Mouse (Mus musculus): ENCODE results near the gene Ptpn1. TPM values are rescaled to one million over a fixed set of nuclear protein-coding genes. Genes with fewer than 3 reads are reported as not detected.

The Ptpn1 gene
- total RNA-seq, 2 experiments from 2014 or later = 12.5 to 14.9 TPM

DNA sequence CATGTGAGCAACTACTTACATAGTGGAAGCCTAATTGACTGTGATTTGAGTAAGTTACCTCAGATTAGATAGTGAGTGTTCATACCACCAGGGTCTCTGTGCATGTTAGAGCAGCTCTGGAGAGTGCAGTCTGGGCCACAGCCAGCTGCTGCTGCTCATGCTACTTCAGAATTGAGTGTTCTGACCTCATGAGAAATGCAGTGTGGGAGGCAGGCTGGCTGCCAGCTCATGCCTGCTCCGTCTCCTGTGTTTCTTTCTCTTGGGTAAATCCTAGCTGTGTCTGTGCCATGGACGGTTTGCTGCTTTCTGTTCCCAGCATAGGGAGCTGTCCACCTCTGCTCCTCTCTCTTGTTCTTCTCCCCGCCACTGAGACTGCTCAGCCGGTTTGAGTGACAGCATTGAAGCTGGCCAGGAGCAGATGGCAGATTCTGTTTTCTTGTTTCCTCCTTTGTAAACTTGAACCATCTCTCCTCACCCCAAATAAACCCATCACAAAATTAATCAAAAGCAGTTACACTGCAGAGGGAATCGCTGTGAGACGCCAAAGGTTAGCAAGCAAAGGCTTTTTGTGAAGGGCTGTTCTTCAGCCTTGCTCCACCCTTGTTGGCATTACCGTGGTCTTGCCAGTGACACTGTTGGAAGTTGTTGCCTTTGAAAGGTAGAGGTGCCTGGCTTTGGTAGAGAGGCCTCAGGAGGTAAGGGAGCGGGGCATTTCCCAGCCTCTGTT lies 10.5 kb downstream of the Ptpn1 start:
- intact Hi-C loops (cut with DNase I) = no loop called here
- DNase-seq = peak; percentile 44 to 53

DNA sequence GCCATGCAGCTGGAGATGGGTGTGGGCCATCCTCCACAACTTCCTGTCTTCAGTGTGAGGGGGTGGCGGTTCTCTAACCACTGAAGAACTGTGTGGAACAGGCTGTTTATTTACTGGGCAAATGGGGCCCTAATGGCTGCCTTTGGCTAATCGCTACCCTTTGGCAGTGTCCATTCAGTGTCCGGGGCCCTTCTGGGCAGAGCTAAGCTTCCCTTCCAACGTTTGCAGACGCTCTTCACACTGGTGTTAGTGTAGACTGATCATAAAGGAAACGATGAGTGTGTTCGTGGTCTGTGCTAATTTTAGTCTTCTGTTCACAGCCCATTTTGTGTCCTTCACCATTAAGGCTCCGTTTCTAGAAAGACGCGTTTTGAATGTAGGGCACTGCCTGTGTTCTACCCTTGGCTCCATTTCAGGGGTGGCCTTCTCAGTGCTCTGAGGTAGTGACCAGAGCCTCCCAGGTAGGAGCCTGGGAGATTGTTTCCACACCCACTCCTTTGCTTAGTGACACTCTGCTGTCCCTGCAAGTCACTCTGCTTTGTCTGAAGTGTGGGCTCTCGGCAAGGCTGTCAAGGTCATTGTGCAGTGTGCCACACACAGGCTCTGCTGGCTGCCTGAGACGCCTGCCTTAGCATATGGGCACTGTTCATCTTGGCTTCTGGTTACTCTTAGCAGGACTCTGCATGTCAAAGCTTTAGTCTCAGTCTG lies 11.2 kb downstream of the Ptpn1 start:
- DNase-seq = peak in 1 of 2 experiments; percentile 24
- intact Hi-C loops (cut with DNase I) = no loop called here

DNA sequence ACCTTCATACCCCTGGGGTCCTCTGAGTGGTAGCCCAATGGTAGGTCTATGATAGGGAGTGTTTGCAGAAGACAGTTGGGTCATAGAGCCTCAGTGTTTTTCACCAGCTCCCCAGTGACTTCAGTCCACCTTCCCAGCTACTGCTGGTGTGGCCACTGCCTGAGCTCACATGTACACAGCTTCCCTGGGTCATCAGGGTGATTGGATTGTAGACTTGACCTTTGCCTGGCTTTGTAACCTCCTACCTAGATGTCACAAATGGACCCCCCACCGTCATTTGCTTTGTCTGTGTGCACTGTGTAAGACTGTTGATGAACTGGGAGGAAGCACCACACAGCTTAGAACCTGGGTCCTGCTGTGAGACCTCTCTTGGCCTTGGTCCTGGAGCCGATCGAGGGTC lies 12.3 kb downstream of the Ptpn1 start:
- intact Hi-C loops (cut with DNase I) = no loop called here
- DNase-seq = no peak

DNA sequence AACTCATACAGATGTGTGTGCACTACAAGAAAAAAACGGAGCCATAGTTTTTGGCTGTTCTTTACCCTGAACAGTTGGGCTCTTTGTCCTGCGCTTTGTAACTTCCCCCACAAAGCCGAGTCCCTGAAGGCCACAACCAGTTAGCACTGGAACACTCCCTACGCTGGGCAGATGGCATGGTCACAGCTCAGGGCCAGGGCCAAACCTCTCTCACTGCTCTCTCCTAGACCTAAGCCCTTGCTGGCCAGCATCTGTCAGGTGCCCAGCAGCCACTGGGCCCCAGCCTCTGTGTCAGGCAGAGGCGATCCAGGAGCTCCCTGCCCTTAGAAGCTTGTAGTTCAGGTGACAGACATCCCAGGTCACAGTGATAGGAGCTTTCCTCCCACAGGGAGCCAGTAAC lies 13.6 kb downstream of the Ptpn1 start:
- no peak for DNase-seq

DNA sequence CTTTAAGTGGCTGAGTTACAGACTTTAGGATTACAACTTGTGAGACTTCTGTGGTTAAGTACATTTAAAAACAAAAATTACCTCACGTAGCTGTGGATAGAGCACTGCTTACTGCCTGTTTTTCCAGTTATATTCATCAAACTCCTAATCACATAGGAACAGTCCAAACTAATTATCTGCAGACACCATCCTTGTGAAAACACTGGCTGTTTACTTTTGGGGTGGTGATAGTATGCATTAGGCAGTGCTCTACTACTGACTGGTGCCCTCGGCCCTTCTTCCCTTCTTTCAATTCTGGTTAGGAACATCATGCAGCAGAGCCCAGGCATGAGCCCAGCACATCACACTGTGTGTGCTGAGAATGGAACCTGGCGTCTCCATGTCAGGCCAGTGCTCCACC lies 15.4 kb downstream of the Ptpn1 start:
- intact Hi-C loops (cut with DNase I) = no loop called here

More for the DNA sequence above, 13.6 kb downstream of the Ptpn1 start:
- intact Hi-C loops (cut with DNase I) = no loop called here

DNA sequence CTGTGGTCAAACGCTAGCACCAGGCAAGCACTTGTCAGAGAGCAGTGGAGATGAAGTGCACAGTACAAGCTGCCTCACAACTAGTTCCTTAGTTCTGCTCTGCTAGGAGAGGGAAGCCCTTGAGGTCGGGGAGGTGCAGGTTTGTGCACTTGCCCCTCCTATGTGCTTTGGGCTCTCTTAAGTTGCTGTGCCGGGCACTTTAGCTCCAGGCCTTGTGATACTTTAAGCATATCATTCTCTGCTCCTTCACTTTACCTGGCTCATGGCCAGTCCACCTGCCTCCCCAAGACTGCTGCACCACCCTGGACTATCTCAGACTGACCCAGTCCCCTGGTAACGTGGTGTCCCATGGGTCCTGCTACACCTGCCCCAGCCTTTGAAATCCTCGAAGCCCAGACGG lies 16.2 kb downstream of the Ptpn1 start:
- DNase-seq = no peak
- intact Hi-C loops (cut with DNase I) = no loop called here

More for the DNA sequence above, 15.4 kb downstream of the Ptpn1 start:
- no peak for DNase-seq

DNA sequence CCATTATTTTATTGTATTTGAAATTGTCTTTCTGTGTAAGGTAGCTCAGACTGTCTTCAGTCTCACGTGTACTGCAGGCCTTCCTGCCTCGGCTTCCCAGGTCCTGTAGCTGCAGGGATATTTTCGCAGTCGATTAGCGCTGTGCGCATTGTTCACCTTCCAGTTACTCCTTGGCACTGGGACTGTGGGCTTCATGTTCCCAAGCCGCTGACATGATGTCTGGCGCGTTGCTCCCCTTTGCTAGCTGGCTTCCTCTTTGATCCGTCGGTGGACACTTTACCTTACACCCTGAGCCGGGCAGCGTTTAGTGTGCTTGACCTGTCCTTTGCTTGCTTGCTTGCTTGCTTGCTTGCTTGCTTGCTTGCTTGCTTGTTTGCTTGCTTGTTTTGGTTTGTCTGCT lies 16.7 kb downstream of the Ptpn1 start:
- intact Hi-C loops (cut with DNase I) = no loop called here
- DNase-seq = no peak

DNA sequence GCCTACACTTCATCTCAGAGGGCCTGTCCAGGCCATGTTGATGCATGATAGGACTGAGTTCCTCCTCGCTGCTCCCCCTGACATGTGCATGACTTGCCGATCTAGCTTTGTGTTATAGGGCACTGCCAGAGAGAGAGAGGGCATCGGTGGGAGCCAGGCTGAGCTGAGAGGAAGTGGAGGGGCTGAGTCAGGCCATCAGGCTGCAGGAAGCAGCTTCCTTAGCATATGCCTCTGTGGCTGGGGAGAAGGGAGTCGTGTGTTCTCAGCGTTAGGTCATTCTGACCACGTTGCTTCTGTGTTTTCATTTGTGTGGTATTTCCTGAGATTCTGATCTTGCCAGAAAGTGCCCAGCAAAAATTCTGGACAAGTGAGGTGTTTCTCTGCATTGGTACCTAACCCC lies 17.4 kb downstream of the Ptpn1 start:
- DNase-seq = no peak
- intact Hi-C loops (cut with DNase I) = no loop called here

DNA sequence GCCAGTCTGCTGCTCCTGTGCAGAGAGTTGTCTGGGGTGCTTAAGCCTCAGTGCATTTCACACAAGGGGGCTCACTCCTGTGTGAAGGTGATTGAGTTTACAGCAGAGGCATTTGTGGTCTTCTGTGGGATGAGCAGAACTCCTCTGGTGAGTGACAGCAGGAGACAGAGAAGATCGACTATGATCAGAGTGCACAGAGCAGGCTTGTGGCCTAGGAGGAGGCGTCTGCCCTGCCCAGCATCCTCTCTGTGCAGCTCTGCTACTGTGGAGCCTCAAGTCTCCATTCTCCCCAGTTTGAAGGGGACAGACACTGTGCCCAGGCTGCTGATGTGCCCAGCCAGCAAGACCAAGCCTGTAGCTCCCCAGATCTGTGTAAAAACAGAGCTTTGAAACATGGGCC lies 18.0 kb downstream of the Ptpn1 start:
- DNase-seq = no peak
- intact Hi-C loops (cut with DNase I) = no loop called here

DNA sequence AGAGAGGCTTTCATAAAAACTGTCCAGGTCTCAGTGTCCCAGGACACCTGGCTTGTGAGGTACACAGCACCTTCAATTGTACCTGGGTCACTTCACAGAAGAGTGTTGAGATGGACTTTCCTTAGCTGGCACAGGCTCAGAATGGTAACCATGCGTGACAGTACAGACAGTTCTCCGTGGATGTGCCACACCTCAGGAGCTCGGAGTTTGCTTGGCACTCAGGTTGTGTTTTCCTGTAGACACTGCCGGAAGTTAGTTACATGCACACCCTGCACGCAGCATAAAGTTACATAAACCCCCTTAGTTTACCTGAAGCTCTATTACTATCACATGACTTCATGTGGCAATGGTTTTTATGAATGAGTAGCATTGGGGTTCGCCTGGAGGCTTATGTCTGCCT lies 18.8 kb downstream of the Ptpn1 start:
- intact Hi-C loops (cut with DNase I) = no loop called here

DNA sequence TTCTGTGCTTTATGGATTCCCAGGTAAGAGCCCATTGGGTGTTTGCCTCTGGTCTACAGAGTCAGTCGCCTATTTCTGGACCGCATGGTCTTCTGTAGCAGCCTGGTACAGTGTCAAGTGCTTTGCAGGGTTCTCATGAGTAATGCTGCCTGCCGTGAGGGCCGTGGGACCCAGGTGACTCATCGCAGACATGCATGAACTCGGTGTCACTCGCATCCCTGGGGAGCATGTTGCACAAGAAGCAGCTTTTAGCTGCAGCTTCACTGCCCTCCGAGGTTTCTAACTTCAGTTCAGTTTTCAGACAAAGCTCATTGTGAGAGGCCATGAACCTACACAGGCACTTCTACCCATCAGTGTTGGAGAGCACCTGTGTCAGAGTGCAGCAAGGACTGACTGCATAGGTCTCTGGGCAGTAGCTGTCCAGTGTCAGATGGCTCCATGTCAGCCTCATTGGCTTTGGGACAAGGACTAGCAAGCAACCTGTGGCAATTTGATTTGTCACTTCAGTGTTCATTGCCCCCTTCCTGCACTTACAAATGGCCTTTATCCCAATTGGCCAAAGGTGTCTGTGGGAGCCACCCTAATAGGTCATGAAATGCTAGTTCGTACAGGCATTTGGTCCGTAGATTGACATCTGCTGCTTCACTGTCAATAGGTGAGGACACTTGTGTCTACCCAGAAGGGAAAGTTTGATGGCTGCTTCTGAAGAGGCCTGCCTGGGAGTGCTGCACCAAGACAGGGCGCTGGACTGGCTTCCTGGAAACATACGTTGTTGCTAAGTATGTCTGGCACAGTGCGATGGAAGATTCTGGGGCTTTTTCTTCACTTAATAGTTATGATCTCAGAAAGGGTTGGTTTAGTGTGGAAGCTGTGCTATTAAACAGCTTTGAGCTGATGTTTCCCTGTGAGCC lies 19.7 kb downstream of the Ptpn1 start:
- intact Hi-C loops (cut with DNase I) = no loop called here
- DNase-seq = no peak

More for the DNA sequence above, 18.8 kb downstream of the Ptpn1 start:
- DNase-seq = no peak

DNA sequence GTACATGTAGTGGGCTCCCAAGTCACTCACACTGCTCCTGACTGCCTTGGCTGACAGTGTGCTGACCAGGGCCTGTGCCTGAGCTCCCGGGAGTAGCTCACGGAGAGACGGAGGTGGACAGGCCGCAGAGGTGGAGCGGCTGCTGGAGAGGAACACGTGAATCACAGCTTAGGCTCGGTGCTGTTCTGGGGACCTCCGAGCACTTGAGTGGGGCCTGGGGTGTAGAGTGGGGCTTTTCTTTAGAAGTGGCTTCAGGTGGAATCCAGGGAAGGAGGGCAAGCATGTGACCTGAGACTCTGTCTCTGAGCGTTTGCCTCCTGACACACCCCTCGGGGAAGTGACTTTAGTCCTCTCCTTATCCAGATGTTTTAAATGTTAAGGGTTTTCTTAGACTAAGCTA lies 22.0 kb downstream of the Ptpn1 start:
- DNase-seq = no peak
- intact Hi-C loops (cut with DNase I) = no loop called here

DNA sequence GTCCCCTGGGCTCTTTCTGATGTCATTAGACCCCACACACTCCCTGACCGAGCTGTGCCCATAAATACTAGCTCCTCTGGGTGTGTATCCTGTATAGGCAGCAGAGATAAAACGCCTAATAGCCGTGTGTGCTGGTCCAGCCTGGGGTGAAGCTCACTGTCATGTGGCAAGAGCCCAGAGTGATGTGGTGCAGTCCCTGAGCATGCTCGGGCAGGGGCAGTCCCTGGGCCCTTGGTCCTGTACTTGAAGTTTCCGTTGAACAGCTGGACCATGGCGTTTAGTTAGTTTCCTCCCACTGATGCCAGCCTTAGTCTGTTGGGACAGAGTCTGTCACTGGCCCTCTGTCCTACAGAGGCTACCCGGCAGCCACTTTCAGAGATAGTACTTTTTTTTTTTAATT lies 23.1 kb downstream of the Ptpn1 start:
- DNase-seq = no peak
- intact Hi-C loops (cut with DNase I) = no loop called here

DNA sequence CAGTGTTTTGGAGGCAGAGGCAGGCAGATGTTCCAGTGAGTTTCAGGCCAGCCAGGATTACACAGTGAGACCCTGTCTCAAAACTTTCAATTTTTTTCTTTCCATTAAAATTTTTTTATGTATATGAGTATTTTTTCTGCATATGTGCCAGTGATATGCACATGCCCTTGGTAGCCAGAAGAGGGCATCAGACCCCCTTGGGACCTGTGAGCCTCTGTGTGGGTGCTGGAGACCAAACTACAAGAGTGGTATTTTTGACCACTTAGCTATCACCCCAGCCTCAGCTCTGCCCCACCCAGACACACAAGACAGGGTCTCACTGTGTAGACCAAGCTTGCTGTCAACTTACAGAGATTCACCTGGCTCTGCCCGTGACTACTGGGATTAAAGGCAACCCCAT lies 25.7 kb downstream of the Ptpn1 start:
- DNase-seq = no peak
- intact Hi-C loops (cut with DNase I) = no loop called here

DNA sequence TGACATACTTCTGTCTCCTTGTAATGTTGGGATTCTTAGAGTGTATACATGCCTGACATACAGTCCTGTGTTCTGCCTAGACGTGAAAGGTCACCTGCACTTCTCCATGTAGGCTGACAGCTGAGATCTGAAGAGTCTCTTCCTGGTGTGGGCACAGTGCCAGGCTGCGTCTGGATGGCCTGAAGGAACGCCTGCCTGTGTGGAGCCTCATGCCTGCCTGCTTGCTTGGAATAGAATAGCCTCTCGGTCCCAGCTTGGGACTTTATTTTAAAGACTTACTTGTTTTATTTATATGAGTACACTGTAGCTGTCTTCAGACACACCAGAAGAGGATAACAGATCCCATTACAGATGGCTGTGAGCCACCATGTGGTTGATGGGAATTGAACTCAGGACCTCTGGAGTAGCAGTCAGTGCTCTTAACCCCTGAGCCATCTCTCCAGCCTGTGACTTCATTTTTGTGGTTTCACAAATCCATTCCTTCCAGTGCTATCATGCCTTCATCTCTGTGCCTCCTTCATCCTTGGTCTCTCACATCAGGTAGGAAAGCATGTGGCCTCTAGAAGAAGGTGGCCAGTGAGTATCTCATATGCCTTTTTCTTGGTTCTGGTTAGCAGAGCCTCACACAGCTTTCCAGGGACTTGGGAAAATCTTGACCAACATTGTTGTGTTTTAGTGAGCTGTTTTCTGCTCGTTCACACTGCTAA lies 26.4 kb downstream of the Ptpn1 start:
- intact Hi-C loops (cut with DNase I) = no loop called here
- DNase-seq = peak; percentile 53

DNA sequence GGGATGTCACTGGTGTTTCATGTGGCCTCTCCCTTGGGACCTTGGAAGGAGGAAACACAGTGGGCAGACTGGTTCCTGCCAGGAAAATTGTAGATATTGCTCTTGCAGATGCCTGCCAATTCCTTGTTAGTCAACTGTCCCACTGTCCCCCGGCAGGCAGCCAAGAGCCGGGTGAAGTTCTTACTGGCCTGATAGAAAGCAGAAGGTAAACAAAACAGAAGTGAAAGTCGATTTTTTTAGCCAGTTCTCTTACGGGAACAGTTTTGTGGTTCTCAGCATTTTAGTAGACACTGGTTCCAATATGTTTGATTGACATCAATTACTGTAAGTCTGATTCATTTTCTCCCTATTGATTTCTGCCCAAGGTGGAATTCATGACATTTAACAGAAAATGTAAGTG lies 27.0 kb downstream of the Ptpn1 start:
- intact Hi-C loops (cut with DNase I) = no loop called here
- DNase-seq = peak; percentile 65 to 83

DNA sequence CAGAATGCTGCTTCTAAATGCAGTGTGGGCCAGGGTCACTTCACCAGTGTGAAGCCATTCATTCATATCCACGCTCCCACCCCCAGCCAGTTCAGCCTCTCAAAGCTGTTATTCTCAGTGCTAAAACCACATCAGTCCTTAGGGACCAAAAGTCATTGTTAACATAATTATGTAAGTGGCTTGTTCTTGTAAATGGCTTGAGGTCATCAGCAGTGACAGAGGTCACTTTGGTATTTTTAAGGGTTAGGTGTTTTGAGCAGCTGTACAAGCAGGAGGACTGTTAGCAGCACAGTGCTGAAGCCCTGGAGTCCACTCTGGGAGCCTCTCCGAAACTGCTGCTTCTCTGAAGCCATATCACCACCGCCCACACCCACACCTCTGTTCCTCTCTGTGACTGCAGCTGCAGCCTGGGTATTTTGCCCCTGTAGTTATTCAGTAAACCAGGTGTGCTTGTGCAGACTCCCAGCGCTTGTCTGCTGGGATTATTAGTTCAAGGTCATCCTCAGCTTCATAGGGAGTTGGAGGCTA lies 27.6 kb downstream of the Ptpn1 start:
- no peak for DNase-seq
- intact Hi-C loops (cut with DNase I) = no loop called here

DNA sequence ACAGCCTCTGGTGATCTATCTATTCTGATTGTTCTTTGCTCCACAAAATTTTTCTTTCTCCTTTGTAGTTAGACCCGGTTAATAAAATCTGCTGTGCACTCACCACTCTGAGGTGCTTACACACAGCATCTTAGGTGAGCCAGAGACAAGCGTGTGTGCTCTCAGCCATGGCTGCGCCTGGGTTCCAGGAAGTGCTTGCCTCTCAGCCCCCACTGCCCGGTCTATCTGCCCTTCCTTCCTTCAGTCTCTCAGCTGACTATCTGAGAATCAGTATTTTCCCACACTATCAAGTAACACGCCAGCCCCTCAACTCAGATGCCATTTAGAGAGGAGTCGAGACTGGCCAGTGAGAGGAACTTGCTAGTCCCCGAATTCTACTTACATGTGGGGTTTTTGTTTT lies 28.1 kb downstream of the Ptpn1 start:
- DNase-seq = no peak
- intact Hi-C loops (cut with DNase I) = no loop called here

DNA sequence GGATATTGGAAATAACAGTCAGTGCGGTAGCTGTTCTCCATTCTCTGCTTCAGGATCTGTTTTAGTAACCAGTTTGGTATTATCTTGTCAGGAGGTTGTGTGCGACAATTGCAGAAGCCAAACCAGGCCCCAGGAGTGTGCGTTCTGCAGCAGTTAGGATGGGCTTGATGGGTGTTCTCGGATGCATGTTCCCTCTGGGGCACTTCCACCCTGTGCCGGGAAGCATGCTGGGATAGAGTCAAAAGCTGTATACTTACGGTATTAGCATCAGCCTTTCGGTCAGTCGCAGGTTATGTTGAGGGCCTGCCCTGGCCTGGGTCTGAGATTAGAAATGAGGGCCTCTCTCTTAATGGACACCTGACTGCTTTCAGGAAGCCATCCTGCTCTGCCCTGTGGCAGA lies 28.7 kb downstream of the Ptpn1 start:
- intact Hi-C loops (cut with DNase I) = no loop called here
- DNase-seq = no peak

DNA sequence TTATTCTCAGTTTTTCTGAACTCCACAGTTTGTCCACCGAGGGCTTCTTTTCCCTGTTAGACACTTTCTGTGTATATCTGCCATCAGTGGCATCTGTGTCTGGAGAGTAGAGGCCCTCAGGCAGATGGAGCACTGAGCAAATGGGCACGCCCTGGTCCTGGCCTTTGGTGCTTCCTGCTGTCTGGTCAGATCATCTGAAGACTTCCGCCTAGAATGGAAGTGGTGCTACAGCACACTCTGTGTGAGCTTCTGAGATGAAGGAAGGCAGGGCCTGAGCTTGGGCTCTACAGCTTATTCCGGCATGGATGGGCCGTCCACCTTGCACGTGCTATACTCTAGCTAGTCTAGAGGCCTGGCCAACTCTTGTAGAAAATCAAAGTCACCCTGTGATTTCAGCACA lies 30.5 kb downstream of the Ptpn1 start:
- DNase-seq = no peak
- intact Hi-C loops (cut with DNase I) = no loop called here

Measured in gastrocnemius, postnatal 36 days (tissue).